17 mouse cellular contexts compared by ENCODE assay signal in the genomic region with DNA sequence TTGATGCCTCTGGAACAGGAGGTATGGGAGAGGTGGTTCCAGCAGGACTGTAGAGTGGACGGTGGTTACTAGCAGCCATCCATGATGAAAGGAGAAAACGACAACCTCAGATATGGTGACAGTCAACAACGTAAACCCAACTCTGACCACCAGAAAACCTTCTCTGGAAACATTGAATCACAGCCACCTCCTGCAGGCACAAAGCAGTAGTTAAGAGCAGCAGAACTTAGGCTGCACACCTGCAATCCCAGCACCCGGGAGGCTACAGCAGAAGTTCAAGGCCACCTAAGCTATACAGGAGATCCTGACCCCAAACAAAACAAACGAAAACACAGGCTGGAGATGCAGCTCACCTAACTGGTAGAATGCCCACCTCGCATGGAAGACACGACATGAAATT. TPM values are rescaled to one million over a fixed set of nuclear protein-coding genes. Genes with fewer than 3 reads are reported as not detected.
"Had no signal": no experiment of that assay in that cellular context is flagged by ENCODE, and none has a peak within 500 bp of the region (broad histone marks: within the 10 kb centered on the region; RNA-seq: fewer than 3 reads in every experiment).

No protein-coding gene starts in this region.

- DNase-seq: retina, postnatal 1 day; right cerebral cortex, adult 18-20 months; right cerebral cortex, postnatal 14 days; right cerebral cortex, postnatal 25 days; right cerebral cortex, postnatal 4 days; spleen, adult 18-20 months; thymus, adult 18-20 months; thymus, adult 2 months; thymus, postnatal 25 days; thymus, postnatal 36 days; thymus, postnatal 4 days had no signal

- H3K27ac ChIP-seq: neural tube, embryonic 12.5 days; neural tube, embryonic 13.5 days; neural tube, embryonic 15.5 days; stomach, embryonic 15.5 days; stomach, postnatal 0 days had no signal

- H3K4me3 ChIP-seq: neural tube, embryonic 12.5 days; neural tube, embryonic 13.5 days; neural tube, embryonic 15.5 days; stomach, embryonic 15.5 days had no signal

- H3K4me2 ChIP-seq: neural tube, embryonic 12.5 days; neural tube, embryonic 13.5 days; neural tube, embryonic 15.5 days; stomach, embryonic 15.5 days had no signal

- H3K9me3 ChIP-seq: neural tube, embryonic 12.5 days; neural tube, embryonic 13.5 days; neural tube, embryonic 15.5 days; stomach, embryonic 15.5 days had no signal

- H3K9ac ChIP-seq: neural tube, embryonic 12.5 days; neural tube, embryonic 13.5 days; neural tube, embryonic 15.5 days; stomach, embryonic 15.5 days had no signal

- H3K27me3 ChIP-seq: neural tube, embryonic 12.5 days; neural tube, embryonic 13.5 days; neural tube, embryonic 15.5 days; stomach, embryonic 15.5 days had no signal

- H3K36me3 ChIP-seq: stomach, embryonic 15.5 days had no signal

- H3K4me1 ChIP-seq: neural tube, embryonic 12.5 days; neural tube, embryonic 13.5 days; neural tube, embryonic 15.5 days; stomach, embryonic 15.5 days had no signal

RNA-seq across cellular contexts. Expression of a gene that starts 45.6 kb away (rescaled TPM):
- total RNA-seq: neutrophil, adult 5-6 weeks had no signal
